Mouse (Mus musculus) forelimb bud, embryonic 11.5 days (tissue): ENCODE data around the gene Acin1.
A peak's percentile ranks its signal among the peaks of the same experiment; 100 is the strongest.

Source experiments
- DNase-seq: peaks from one replicate; pipeline ENCODE4 v3.0.0-alpha.2; 2012; ENCODE audit warnings: low read depth, low spot score

Gene Acin1

GRCm38 (mm10) chr14:54609962-54610361 lies 76.8 kb downstream of the Acin1 start:
- no peak for DNase-seq

GRCm38 (mm10) chr14:54609245-54609644 lies 77.5 kb downstream of the Acin1 start:
- DNase-seq = no peak

GRCm38 (mm10) chr14:54607226-54607625 lies 79.5 kb downstream of the Acin1 start:
- DNase-seq = no peak

GRCm38 (mm10) chr14:54605752-54606321 lies 80.9 kb downstream of the Acin1 start, which contains the start of gene 4931414P19Rik:
Gene 4931414P19Rik, minus strand, starts transcription at chr14:54605993.
- peak; percentile 58 for DNase-seq

GRCm38 (mm10) chr14:54603686-54604085 lies 83.0 kb downstream of the Acin1 start:
- no peak for DNase-seq

GRCm38 (mm10) chr14:54603038-54603654 lies 83.6 kb downstream of the Acin1 start:
- DNase-seq = peak; percentile 95

- no peak for DNase-seq
Measured at GRCm38 (mm10) chr14:54602613-54603012, 84.1 kb downstream of the Acin1 start.

GRCm38 (mm10) chr14:54601601-54602000 lies 85.1 kb downstream of the Acin1 start:
- DNase-seq = no peak

GRCm38 (mm10) chr14:54597084-54597483 lies 89.6 kb downstream of the Acin1 start:
- no peak for DNase-seq

- DNase-seq = no peak
Measured at GRCm38 (mm10) chr14:54594631-54595414, 91.9 kb downstream of the Acin1 start.

- no peak for DNase-seq
Measured at GRCm38 (mm10) chr14:54594055-54594454, 92.7 kb downstream of the Acin1 start.

- no peak for DNase-seq
Measured at GRCm38 (mm10) chr14:54592319-54592934, 94.3 kb downstream of the Acin1 start.
